Mouse (Mus musculus) 3134 (cell line): ENCODE measurements at regions not wholly inside any gene's neighbourhood (a gene's known extent, or its start where the extent isn't known, plus 50 kb on each side); places are given as distances from the start of the nearest gene placed in this dataset.

Experiments
- DNase-seq: peaks from one replicate; pipeline ENCODE4 v3.0.0-alpha.2; 2011; ENCODE audit warnings: low spot score; ENCODE audit not compliant: insufficient read length; ENCODE audit errors: extremely low read depth

DNA sequence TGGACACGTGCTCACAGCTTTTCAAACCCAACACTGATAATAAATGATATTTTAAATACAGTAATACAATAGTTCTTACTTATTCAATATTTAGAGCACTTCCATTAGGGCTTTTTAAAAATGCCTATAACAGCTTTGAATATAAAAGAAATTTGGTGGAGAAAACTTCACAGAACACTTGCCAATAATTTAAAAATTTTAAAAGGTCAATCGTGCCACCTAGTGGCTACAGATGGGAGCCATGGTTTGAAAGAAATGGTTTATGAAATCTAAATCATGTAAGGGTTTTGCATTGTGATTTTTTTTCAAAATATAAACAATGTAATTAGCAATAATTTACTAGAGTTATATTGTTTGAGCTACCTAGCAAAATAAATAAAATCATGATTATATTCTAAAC is 541.6 kb downstream of the Arl4a start:
- DNase-seq: no peak

DNA sequence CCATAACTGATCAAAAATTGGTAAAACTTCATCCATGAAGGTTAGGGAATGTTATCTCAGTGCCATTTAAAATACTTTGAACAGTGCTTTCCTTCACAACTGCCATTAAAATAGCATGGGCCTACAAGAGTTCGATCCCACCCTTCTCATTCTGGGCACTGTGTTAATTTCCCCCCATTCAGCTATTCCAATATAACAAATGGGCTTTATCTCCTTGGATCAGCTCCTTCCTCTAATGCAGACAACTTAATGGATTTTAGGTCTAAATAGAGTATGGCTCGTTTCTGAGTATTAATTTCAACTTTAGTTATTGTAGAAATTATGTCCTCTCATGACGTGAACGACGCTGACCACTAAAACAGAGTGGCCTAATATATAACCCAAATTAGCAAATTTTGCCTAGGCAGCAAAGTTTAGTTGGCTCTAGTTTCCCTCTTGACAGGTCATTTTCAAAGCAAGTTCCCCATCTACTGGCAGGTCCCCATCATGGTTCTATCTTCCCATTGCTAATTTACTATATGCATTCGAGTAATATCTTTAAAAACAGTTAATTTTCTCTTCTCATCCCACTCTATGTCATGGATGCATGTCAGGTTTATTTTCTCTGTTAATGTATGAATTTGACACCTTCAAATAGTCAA is 544.1 kb downstream of the Arl4a start:
- no peak for DNase-seq

DNA sequence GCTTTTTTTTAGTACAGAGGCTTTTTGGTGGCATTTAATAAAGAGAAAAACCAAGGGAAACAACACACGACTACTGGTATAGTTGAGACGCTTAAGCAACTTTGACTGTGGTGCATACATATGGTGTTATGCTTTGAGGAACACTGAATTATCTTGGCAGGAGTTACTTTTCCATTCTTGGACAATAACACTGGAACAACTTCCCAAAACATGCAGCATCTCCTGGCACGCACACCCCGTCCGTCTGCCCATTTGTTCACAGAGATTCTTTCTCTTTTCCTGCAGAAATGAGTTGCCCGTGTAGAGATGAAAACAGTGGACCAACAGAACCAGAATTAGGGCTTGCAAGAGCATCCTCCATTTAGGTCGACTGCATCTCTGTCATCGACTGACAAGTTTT is 544.7 kb downstream of the Arl4a start:
- no peak for DNase-seq

DNA sequence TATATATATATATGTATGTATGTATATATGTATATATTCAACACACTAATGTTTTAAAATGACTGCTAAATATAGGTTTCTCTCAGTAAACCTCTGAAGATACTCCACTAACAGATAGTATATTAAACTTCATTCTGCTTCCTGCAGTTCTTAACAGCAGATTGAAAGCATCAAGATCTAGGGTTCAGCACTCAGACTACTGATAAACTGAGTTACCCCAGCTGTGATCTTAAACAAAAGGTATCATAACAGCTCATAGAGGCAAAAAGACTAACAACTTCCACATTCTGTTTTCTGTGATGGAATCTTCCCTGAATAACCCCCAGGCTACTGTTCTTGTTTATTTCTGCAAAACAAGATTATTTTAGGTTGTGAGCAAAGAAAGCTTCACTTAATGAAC is 564.8 kb downstream of the Arl4a start:
- DNase-seq: no peak
